Comparison of ENCODE assay signal across 8 mouse cellular contexts in genomic region chr9:114583812-114584182, GRCm38 (mm10). TPM values are rescaled to one million over a fixed set of nuclear protein-coding genes. Genes with fewer than 3 reads are reported as not detected.
DNase-seq lines count a peak whose midpoint lies in the region; ATAC-seq and TF ChIP-seq lines count a peak whose summit lies in the region.

No protein-coding gene starts in this region.

- peak; percentile 32; the same call in 1 of the 2 replicates for TF ChIP-seq EP300 in ES-Bruce4 (IDR thresholded peaks at IDR 0.05; ENCODE audit: insufficient read depth, low read depth, low read length)

- no peak for TF ChIP-seq POLR2A in ES-Bruce4 (IDR thresholded peaks at IDR 0.05; ENCODE audit: insufficient read depth, low read length)

- no peaks in the 10 kb centered on the region for H3K27me3 ChIP-seq in ES-Bruce4 (ENCODE audit: control insufficient read depth, insufficient read depth, low read length, poor library complexity, severe bottlenecking)
- no peaks in the 10 kb centered on the region for H3K27me3 ChIP-seq in forebrain, embryonic 12.5 days
- H3K27me3 ChIP-seq in lung, embryonic 14.5 days (ENCODE audit: insufficient read depth, low read length), result no peaks in the 10 kb centered on the region

- H3K9me3 ChIP-seq in ES-Bruce4 (replicated peaks; ENCODE audit: control insufficient read depth, insufficient read depth, low read length, poor library complexity, severe bottlenecking), result no peaks in the 10 kb centered on the region
- no peaks in the 10 kb centered on the region for H3K9me3 ChIP-seq in forebrain, embryonic 12.5 days
- no peaks in the 10 kb centered on the region for H3K9me3 ChIP-seq in lung, embryonic 14.5 days (ENCODE audit: low read depth, low read length)

- ATAC-seq in forebrain, embryonic 12.5 days (ENCODE audit: low FRiP score), result peak; percentile 82
- peak; percentile 76 for ATAC-seq in lung, embryonic 14.5 days (ENCODE audit: insufficient read depth)

- DNase-seq in c-Kit-negative CD71-positive TER-119-positive erythroid progenitor cells, embryonic 14.5 days (ENCODE audit: low read depth, low spot score), result peak; percentile 15
- DNase-seq in heart, postnatal 10 days, result peak; percentile 74 to 80
- DNase-seq in kidney, postnatal 4 days, result peak; percentile 83 to 85
- peak; percentile 89 for DNase-seq in lung, embryonic 14.5 days
- DNase-seq in ovary, adult 18-20 months (ENCODE audit: low spot score), result peak; percentile 21
- DNase-seq in thymus, postnatal 25 days, result peak; percentile 45

- TF ChIP-seq CTCF in ES-Bruce4 (IDR thresholded peaks at IDR 0.05; ENCODE audit: low read depth, low read length), result peak; percentile 80
- peak; percentile 93 for TF ChIP-seq CTCF in lung, embryonic 14.5 days (IDR thresholded peaks at IDR 0.05; ENCODE audit: low read depth)

- peaks cover 13% of the 10 kb centered on the region; the same call in 1 of the 2 replicates for H3K36me3 ChIP-seq in ES-Bruce4 (ENCODE audit: control insufficient read depth, insufficient read depth, low read length, poor library complexity, severe bottlenecking)
- H3K36me3 ChIP-seq in forebrain, embryonic 12.5 days (replicated peaks), result peaks cover 30% of the 10 kb centered on the region
- peaks cover 26% of the 10 kb centered on the region for H3K36me3 ChIP-seq in lung, embryonic 14.5 days (ENCODE audit: insufficient read depth)

- intact Hi-C loops in heart, postnatal 10 days (cut with DNase I), result loop anchor here (2.0 kb wide), 1 partner anchor 169 kb away; no protein-coding TSS in a partner anchor

- H3K4me3 ChIP-seq in ES-Bruce4 (ENCODE audit: low read depth, low read length), result peak overlapping the region; percentile 97
- peak overlapping the region; percentile 32 for H3K4me3 ChIP-seq in forebrain, embryonic 12.5 days (replicated peaks)
- peak overlapping the region; percentile 44 for H3K4me3 ChIP-seq in lung, embryonic 14.5 days (ENCODE audit: low read depth, low read length)

- H3K9ac ChIP-seq in ES-Bruce4 (ENCODE audit: low read depth, poor library complexity, severe bottlenecking), result peak overlapping the region; percentile 90
- peak overlapping the region; percentile 44 for H3K9ac ChIP-seq in forebrain, embryonic 12.5 days
- H3K9ac ChIP-seq in lung, embryonic 14.5 days, result peak overlapping the region; percentile 58

- WGBS in forebrain, embryonic 12.5 days, result 1% methylated on average over 23 of the region's 23 CpGs
- WGBS in lung, embryonic 14.5 days, result under 1% methylated on average over 23 of the region's 23 CpGs

- peak overlapping the region; percentile 100 for H3K27ac ChIP-seq in ES-Bruce4 (ENCODE audit: insufficient read depth, low read length)
- H3K27ac ChIP-seq in forebrain, embryonic 12.5 days, result peak overlapping the region; percentile 78
- H3K27ac ChIP-seq in lung, embryonic 14.5 days (ENCODE audit: low read depth), result peak overlapping the region; percentile 86

- H3K4me1 ChIP-seq in ES-Bruce4 (ENCODE audit: control insufficient read depth, insufficient read depth, low read length), result peaks cover 6% of the 10 kb centered on the region
- H3K4me1 ChIP-seq in forebrain, embryonic 12.5 days, result peaks cover 13% of the 10 kb centered on the region
- H3K4me1 ChIP-seq in lung, embryonic 14.5 days (ENCODE audit: insufficient read depth), result no peaks in the 10 kb centered on the region

- H3K4me2 ChIP-seq in forebrain, embryonic 12.5 days, result peak overlapping the region; percentile 64
- H3K4me2 ChIP-seq in lung, embryonic 14.5 days, result peak overlapping the region; percentile 87

RNA-seq across cellular contexts. Expression of gene Trim71, which starts 19.6 kb away (rescaled TPM):
- 120 and 122 TPM in 2 replicates for polyA plus RNA-seq in ES-Bruce4 (2011; ENCODE audit: insufficient read depth, insufficient read length, low read depth, missing spikeins)
- 0.36 and 0.52 TPM in 2 replicates for polyA plus RNA-seq in forebrain, embryonic 12.5 days (2016; fragmentation: Nextera tagmentation; extraction: Ambion mirVana)
- total RNA-seq in heart, postnatal 10 days (2021), result not detected
- 1.4 and 1.5 TPM in 2 replicates for polyA plus RNA-seq in lung, embryonic 14.5 days (2014; fragmentation: Nextera tagmentation; extraction: Ambion mirVana)

RNA-seq across cellular contexts. Expression of gene Cnot10, which starts 56.2 kb away (rescaled TPM):
- 57.6 and 61.0 TPM in 2 replicates for polyA plus RNA-seq in ES-Bruce4 (2011; ENCODE audit: insufficient read depth, insufficient read length, low read depth, missing spikeins)
- polyA plus RNA-seq in forebrain, embryonic 12.5 days (2016; fragmentation: Nextera tagmentation; extraction: Ambion mirVana), result 67.9 and 70.6 TPM in 2 replicates
- 10 to 100 TPM; 27.4 to 28.2 TPM for total RNA-seq in heart, postnatal 10 days (2021)
- 66.4 and 66.6 TPM in 2 replicates for polyA plus RNA-seq in lung, embryonic 14.5 days (2014; fragmentation: Nextera tagmentation; extraction: Ambion mirVana)

Comparison
In these comparisons a context has a peak if more than half of its experiments do, and no peak if none do; other contexts are left out.
1. Peak in every context shown above with its lines: DNase-seq, ATAC-seq, H3K4me3 ChIP-seq and H3K27ac ChIP-seq.
2. H3K4me3 ChIP-seq: peak in every context shown above with its lines; median percentile 97 in ES-Bruce4; 44 in lung, embryonic 14.5 days; 32 in forebrain, embryonic 12.5 days.
3. DNase-seq: peak in every context shown above with its lines; median percentile 89 in lung, embryonic 14.5 days; 84 in kidney, postnatal 4 days; 77 in heart, postnatal 10 days; 45 in thymus, postnatal 25 days; 21 in ovary, adult 18-20 months; 15 in c-Kit-negative CD71-positive TER-119-positive erythroid progenitor cells, embryonic 14.5 days.
4. RNA of gene Trim71, which starts 19.6 kb away (polyA plus RNA-seq): 120 to 122 TPM in ES-Bruce4; 1.4 to 1.5 TPM in lung, embryonic 14.5 days and 0.36 to 0.52 TPM in forebrain, embryonic 12.5 days; every median in the first group is over 10 times any median in the second.